Mouse (Mus musculus) liver, embryonic 15.5 days (tissue): Measurements from ENCODE around the gene Olfr94. TPM values are rescaled to one million over a fixed set of nuclear protein-coding genes. Genes with fewer than 3 reads are reported as not detected.
A peak's percentile ranks its signal among the peaks of the same experiment; 100 is the strongest.

Source experiments
- ATAC-seq: fragments of 200-750 bp; cut with Nextera tagmentation; 2 replicates; pipeline ENCODE4 v1.8.0; 2017; ENCODE audit warnings: moderate number of reproducible peaks, mild to moderate bottlenecking, moderate library complexity; ENCODE audit not compliant: insufficient read depth
- H3K27ac ChIP-seq: fragments of 300-500 bp; sonication (generic); replicated peaks from 2 replicates; pipeline ENCODE4 v1.5.1; 2015; ENCODE audit warnings: mild to moderate bottlenecking, inconsistent platforms
- H3K27me3 ChIP-seq: fragments of 300-500 bp; sonication (generic); 2 replicates; pipeline ENCODE4 v1.6.1; 2015; ENCODE audit warnings: mild to moderate bottlenecking, inconsistent platforms
- H3K36me3 ChIP-seq: fragments of 300-500 bp; sonication (generic); replicated peaks from 2 replicates; pipeline ENCODE4 v1.6.1; 2015; ENCODE audit warnings: moderate library complexity, mild to moderate bottlenecking, inconsistent platforms
- H3K4me1 ChIP-seq: fragments of 300-500 bp; sonication (generic); replicated peaks from 2 replicates; pipeline ENCODE4 v1.6.1; 2015; ENCODE audit warnings: inconsistent platforms
- H3K4me2 ChIP-seq: fragments of 300-500 bp; sonication (generic); 2 replicates; pipeline ENCODE4 v1.6.1; 2015; ENCODE audit warnings: moderate library complexity, mild to moderate bottlenecking, inconsistent platforms
- H3K4me3 ChIP-seq: fragments of 300-500 bp; sonication (generic); replicated peaks from 2 replicates; pipeline ENCODE4 v1.5.1; 2015; ENCODE audit warnings: mild to moderate bottlenecking, inconsistent platforms
- H3K9ac ChIP-seq: fragments of 300-500 bp; sonication (generic); 2 replicates; pipeline ENCODE4 v1.6.1; 2015; ENCODE audit warnings: moderate library complexity, mild to moderate bottlenecking, inconsistent platforms
- H3K9me3 ChIP-seq: fragments of 300-500 bp; sonication (generic); replicated peaks from 2 replicates; pipeline ENCODE4 v1.6.1; 2016; ENCODE audit warnings: inconsistent platforms
- WGBS: fragments of 180-500 bp; shearing (Covaris S2); methylation state at CpG from one replicate; pipeline ENCODE4 v1.1.7; 2015; ENCODE audit warnings: mixed read lengths; ENCODE audit not compliant: insufficient replicate concordance; 5-methylcytosine and 5-hydroxymethylcytosine counted together
- polyA plus RNA-seq: library from polyadenylated mRNA; unstranded; fragments of >200 nt; fragmentation: Nextera tagmentation; extraction: Ambion mirVana; gene quantifications from 2 replicates; pipeline ENCODE4 v1.2.1, GENCODE M21; 2015

Gene Olfr94
- polyA plus RNA-seq, 1 experiment from 2014 or later, result not detected

DNA sequence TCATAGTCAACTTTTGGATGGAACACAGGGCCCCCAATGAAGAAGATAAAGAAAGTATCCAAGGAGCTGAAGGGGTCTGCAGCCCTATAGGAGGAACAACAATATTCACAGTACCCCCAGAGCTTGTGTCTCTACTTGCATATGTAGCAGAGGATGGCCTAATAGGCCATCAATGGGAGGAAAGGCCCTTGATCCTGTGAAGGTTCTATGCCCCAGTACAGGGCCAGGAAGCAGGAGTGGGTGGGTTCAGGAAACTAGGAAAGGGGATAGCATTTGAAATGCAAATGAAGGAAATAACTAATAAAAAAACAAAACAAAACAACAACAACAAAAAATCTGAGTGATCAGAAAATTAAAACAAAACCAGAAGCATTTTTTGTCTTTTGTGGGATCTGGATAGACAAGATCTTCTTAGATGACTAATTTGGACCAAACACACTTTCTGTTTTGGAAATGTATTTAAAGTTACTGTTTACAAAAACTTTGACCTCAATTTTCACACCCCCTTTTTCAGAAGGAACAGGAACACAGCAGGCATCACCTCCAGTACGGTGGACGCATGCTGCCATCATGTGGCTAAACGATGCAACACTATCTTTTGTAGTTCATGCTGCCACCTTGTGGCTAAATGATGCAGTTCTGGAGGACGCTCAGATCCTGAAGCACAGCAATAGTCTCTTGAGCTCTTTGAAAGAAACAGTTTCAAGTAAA is 2.6 kb upstream of the Olfr94 start:
- Histone ChIP-seq H3K4me2 (no peak overlapping the region), H3K27ac (no peak overlapping the region), H3K9ac (no peak overlapping the region), H3K4me3 (no peak overlapping the region), H3K9me3 (no peaks in the 10 kb centered on the region), H3K27me3 (peaks cover 6% of the 10 kb centered on the region), H3K36me3 (no peaks in the 10 kb centered on the region), H3K4me1 (no peaks in the 10 kb centered on the region)
- no peak for ATAC-seq
- WGBS, result under 1% methylated on average over 4 of the region's 4 CpGs

DNA sequence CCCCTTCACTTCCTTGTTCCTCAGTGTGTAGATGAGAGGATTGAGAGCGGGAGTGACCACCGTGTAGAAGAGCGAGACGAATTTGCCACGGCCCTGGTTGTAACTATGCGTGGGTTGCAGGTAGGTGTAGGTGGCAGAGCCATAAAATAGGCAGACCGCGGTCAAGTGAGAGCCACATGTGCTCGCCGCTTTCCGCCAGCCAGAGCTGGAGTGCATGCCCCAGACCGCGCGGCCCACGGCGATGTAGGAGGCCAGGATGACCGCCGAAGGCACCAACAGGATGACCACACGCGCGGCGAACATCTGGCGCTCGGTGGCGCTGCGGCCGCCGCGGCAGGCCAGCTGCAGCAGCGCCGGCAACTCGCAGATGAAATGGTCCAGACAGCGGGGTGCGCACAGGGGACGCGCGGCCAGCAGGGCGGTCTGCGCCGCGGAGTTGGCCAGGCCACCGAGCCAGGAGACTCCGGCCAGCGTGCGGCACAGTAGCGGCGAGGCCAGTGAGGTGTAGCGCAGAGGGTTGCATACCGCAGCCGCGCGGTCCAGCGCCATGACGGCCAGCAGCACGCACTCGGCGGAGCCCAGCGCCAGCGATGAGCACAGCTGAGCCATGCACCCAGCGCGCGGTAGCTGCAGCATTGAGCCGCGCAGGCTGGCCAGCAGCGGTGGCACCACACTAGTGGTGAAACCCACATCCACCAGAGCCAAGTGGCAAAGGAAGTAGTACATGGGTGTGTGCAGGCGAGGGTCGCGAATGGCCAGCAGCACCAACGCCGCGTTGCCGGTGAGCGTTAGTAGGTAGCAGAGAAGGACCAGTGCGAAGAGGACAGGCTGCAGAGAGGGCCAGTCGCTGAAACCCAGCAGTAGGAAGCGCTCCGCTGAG is 3.7 kb downstream of the Olfr94 start:
- H3K36me3 ChIP-seq, result no peaks in the 10 kb centered on the region
- H3K4me2 ChIP-seq, result peak overlapping the region; percentile 51
- H3K27me3 ChIP-seq, result peaks cover 41% of the 10 kb centered on the region
- H3K27ac ChIP-seq, result no peak overlapping the region
- no peak for ATAC-seq
- no peaks in the 10 kb centered on the region for H3K4me1 ChIP-seq
- no peak overlapping the region for H3K9ac ChIP-seq
- peak overlapping the region; percentile 22; the same call in 1 of the 2 replicates for H3K4me3 ChIP-seq
- H3K9me3 ChIP-seq, result no peaks in the 10 kb centered on the region
- 2% methylated on average over 77 of the region's 77 CpGs for WGBS

DNA sequence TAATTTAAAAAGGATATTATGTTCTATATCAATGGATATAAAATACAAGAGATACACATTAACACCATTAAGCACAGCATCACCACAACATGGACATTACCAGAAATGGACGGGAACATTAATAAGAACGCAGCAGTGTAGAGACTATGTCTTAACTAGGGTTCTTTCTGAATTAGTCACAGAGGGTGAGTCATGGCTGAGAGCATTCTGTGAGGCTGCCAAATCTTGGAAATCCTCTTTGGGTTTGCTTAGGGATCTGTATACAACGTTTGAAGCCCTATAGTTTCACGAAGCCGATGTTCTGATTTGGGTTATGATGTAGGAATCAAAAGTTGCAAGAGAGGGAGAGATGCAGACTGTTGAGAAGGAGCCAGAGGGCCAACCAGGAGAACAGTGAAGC is 6.0 kb downstream of the Olfr94 start:
- no peaks in the 10 kb centered on the region for H3K4me1 ChIP-seq
- no peak for ATAC-seq

DNA sequence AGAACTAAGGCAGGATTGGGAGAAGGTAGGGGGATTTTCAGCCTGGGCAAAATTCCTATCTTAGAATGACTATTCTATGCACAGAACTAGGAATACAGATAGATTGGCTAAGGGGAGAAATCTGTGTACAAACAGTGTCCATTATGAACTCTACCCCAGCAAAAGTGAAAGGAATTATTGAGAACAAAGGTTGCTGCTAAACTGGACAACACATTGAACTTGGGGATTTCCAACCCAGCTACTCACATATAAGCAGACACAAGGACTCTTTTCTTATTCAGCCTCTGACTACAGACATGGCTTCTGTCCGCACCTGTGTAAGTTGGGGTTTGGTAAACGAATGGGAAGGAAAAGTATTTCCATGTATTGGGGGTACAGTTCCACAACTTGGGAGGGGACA is 7.1 kb downstream of the Olfr94 start, which contains the start of gene Ubd:
Gene Ubd, plus strand, starts transcription at position 237 of the 400 bp plus-strand sequence.
- Histone ChIP-seq H3K9ac (no peak within 1 kb of the TSS), H3K9me3 (no peaks in the 10 kb centered on the region), H3K27ac (no peak within 1 kb of the TSS), H3K36me3 (no peaks in the 10 kb centered on the region), H3K4me1 (no peaks in the 10 kb centered on the region), H3K4me3 (no peak within 1 kb of the TSS), H3K4me2 (no peak within 1 kb of the TSS), H3K27me3 (peaks cover 38% of the 10 kb centered on the region)
- whole genome bisulfite sequencing, result 60% methylated on average over 2 of the region's 2 CpGs
- ATAC-seq, result no peak

More for the DNA sequence above, 6.0 kb downstream of the Olfr94 start:
- H3K4me3 ChIP-seq, result no peak overlapping the region
- H3K27me3 ChIP-seq, result peaks cover 41% of the 10 kb centered on the region
- no peak overlapping the region for H3K4me2 ChIP-seq
- H3K36me3 ChIP-seq, result no peaks in the 10 kb centered on the region
- no peak overlapping the region for H3K9ac ChIP-seq
- H3K9me3 ChIP-seq, result no peaks in the 10 kb centered on the region
- 69% methylated on average over 5 of the region's 5 CpGs for WGBS
- H3K27ac ChIP-seq, result no peak overlapping the region

DNA sequence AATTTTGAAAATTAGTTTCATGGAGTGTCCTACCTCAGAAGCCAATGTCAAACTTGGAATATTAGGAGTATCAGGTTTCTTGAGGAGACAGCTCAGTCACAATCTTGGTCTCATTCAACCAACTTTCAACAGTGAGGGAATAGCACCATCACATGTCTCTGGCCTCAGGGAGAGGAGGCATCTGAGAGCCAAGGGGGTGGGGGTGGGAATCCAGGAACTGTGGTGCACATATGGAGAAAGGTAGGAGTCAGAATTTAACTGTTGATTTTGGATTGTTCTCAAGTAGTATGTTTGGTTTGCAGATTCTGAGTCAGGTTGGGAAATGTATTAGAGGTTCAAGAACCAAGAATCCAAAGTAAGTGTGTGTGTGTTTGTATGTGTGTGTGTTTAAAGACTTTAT is 7.8 kb downstream of the Olfr94 start:
- H3K9me3 ChIP-seq, result no peaks in the 10 kb centered on the region
- no peaks in the 10 kb centered on the region for H3K4me1 ChIP-seq
- H3K27ac ChIP-seq, result no peak overlapping the region
- no peaks in the 10 kb centered on the region for H3K36me3 ChIP-seq
- peaks cover 32% of the 10 kb centered on the region for H3K27me3 ChIP-seq
- H3K4me3 ChIP-seq, result no peak overlapping the region
- ATAC-seq, result no peak
- H3K9ac ChIP-seq, result no peak overlapping the region
- H3K4me2 ChIP-seq, result no peak overlapping the region

DNA sequence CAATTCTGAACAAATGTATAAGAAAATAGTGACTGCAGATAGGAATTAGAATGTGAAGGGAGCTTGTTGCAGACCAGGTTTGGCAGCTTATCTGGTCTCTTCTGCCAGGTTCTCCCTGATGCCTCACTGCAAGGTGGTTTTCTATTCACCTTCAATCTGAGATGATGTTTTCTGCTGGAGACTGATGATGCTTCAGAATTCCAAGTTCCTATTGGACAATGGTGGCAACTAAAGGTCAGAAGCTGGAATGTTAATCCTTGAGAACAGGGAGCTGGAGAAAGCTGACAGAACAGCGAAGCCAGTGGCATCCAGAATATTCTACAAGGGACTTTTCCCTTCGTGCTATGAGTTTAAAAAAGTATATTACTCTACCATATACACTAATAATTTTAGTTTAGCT is 10.1 kb downstream of the Olfr94 start:
- Histone ChIP-seq H3K36me3 (no peaks in the 10 kb centered on the region), H3K4me2 (no peak overlapping the region), H3K9ac (no peak overlapping the region), H3K4me3 (no peak overlapping the region), H3K9me3 (no peaks in the 10 kb centered on the region), H3K27ac (no peak overlapping the region), H3K4me1 (no peaks in the 10 kb centered on the region), H3K27me3 (peaks cover 9% of the 10 kb centered on the region)
- no peak for ATAC-seq
- WGBS, result 33% methylated on average over 2 of the region's 2 CpGs

GRCm38 (mm10) chr17:37185474-37185873 is 15.3 kb downstream of the Olfr94 start:
- Histone ChIP-seq H3K4me2 (no peak overlapping the region), H3K4me3 (no peak overlapping the region), H3K4me1 (no peaks in the 10 kb centered on the region), H3K36me3 (no peaks in the 10 kb centered on the region), H3K9me3 (no peaks in the 10 kb centered on the region), H3K27ac (no peak overlapping the region), H3K9ac (no peak overlapping the region), H3K27me3 (no peaks in the 10 kb centered on the region)
- 19% methylated on average over 6 of the region's 6 CpGs for WGBS
- ATAC-seq, result no peak

GRCm38 (mm10) chr17:37161394-37161793 is 39.4 kb downstream of the Olfr94 start, which contains the start of gene Olfr93:
Gene Olfr93 (minus strand): TSS chr17:37161494.
- no peaks in the 10 kb centered on the region for H3K4me1 ChIP-seq
- no peak within 1 kb of the TSS for H3K4me2 ChIP-seq
- H3K9ac ChIP-seq, result no peak within 1 kb of the TSS
- H3K27me3 ChIP-seq, result no peaks in the 10 kb centered on the region
- no peak within 1 kb of the TSS for H3K4me3 ChIP-seq
- H3K9me3 ChIP-seq, result no peaks in the 10 kb centered on the region
- H3K36me3 ChIP-seq, result no peaks in the 10 kb centered on the region
- no peak within 1 kb of the TSS for H3K27ac ChIP-seq
- no peak for ATAC-seq

Other genes with a start within 250 kb of the Olfr94 start
- gene Ppp1r11, start 249.3 kb downstream of the Olfr94 start, polyA plus RNA-seq, result 25.7 and 30.8 TPM in 2 replicates
- gene Znrd1, start 242.4 kb downstream of the Olfr94 start, polyA plus RNA-seq, result 18.7 and 21.5 TPM in 2 replicates
- 2.2 and 2.5 TPM in 2 replicates for gene Znrd1as, start 242.4 kb downstream of the Olfr94 start, polyA plus RNA-seq
- gene 2410137M14Rik, start 219.8 kb downstream of the Olfr94 start, polyA plus RNA-seq, result not detected in 2 replicates
- gene H2-M5, start 211.5 kb downstream of the Olfr94 start, polyA plus RNA-seq, result not detected in 2 replicates
- 3.2 and 3.8 TPM in 2 replicates for gene Zfp57, start 199.8 kb downstream of the Olfr94 start, polyA plus RNA-seq
- gene Mog, start 177.6 kb downstream of the Olfr94 start, polyA plus RNA-seq, result not detected in 2 replicates
- gene Gabbr1, start 155.0 kb downstream of the Olfr94 start, polyA plus RNA-seq, result 0.25 and 0.66 TPM in 2 replicates
- gene Olfr90, start 112.5 kb downstream of the Olfr94 start, polyA plus RNA-seq, result not detected in 2 replicates
- gene Olfr91, start 102.7 kb downstream of the Olfr94 start, polyA plus RNA-seq, result not detected in 2 replicates
- not detected in 2 replicates for gene Olfr92, start 80.9 kb downstream of the Olfr94 start, polyA plus RNA-seq
- gene Olfr93, start 39.5 kb downstream of the Olfr94 start, polyA plus RNA-seq, result not detected in 2 replicates
- gene Ubd, start 7.1 kb downstream of the Olfr94 start, polyA plus RNA-seq, result not detected in 2 replicates
- not detected in 2 replicates for gene Olfr95, start 12.1 kb upstream of the Olfr94 start, polyA plus RNA-seq
- gene Olfr96, start 19.2 kb upstream of the Olfr94 start, polyA plus RNA-seq, result not detected in 2 replicates
- not detected in 2 replicates for gene Olfr97, start 36.3 kb upstream of the Olfr94 start, polyA plus RNA-seq
- gene Olfr98, start 62.8 kb upstream of the Olfr94 start, polyA plus RNA-seq, result not detected in 2 replicates
- gene H2-M3, start 69.2 kb upstream of the Olfr94 start, polyA plus RNA-seq, result 2.0 TPM in 2 replicates
- gene Olfr99, start 82.5 kb upstream of the Olfr94 start, polyA plus RNA-seq, result not detected in 2 replicates
- not detected in 2 replicates for gene Olfr101, start 103.3 kb upstream of the Olfr94 start, polyA plus RNA-seq
- not detected in 2 replicates for gene Olfr102, start 116.1 kb upstream of the Olfr94 start, polyA plus RNA-seq
- not detected in 2 replicates for gene Olfr103, start 138.7 kb upstream of the Olfr94 start, polyA plus RNA-seq
- not detected in 2 replicates for gene Olfr104-ps, start 158.6 kb upstream of the Olfr94 start, polyA plus RNA-seq
- not detected in 2 replicates for gene Olfr105-ps, start 178.0 kb upstream of the Olfr94 start, polyA plus RNA-seq
- not detected in 2 replicates for gene Olfr106-ps, start 189.4 kb upstream of the Olfr94 start, polyA plus RNA-seq
- not detected in 2 replicates for gene Olfr107, start 198.2 kb upstream of the Olfr94 start, polyA plus RNA-seq
- gene Olfr108, start 244.5 kb upstream of the Olfr94 start, polyA plus RNA-seq, result not detected in 2 replicates